Mouse (Mus musculus): ENCODE measurements around the gene Gm14685.
"Not testable (repeated sequence)": the region's sequence is repeated elsewhere in the genome, so short reads cannot be mapped to it uniquely, and the experiment has no call there.

GRCm38 (mm10) chrX:73096941-73097508, 19.8 kb upstream of the Gm14685 start, which contains the start of gene Xlr3a:
- not testable (repeated sequence) for TF ChIP-seq CTCF, EP300 (IDR thresholded peaks at IDR 0.05; ENCODE audit: low read depth)

All from liver, postnatal 0 days (tissue).